Mouse (Mus musculus): ENCODE data around the gene Mrpl27. TPM values are rescaled to one million over a fixed set of nuclear protein-coding genes. Genes with fewer than 3 reads are reported as not detected.

The Mrpl27 gene
- polyA plus RNA-seq, 1 experiment = 114 TPM

GRCm38 (mm10) chr11:94644461-94645219 is 8.9 kb upstream of the Mrpl27 start:
- no peak for TF ChIP-seq GATA1 (IDR thresholded peaks at IDR 0.05; ENCODE audit: low read length)

- no peak for TF ChIP-seq GATA1 (IDR thresholded peaks at IDR 0.05; ENCODE audit: low read length)
Measured at GRCm38 (mm10) chr11:94646457-94646856, 7.1 kb upstream of the Mrpl27 start.

- TF ChIP-seq GATA1 (IDR thresholded peaks at IDR 0.05; ENCODE audit: low read length) = no peak
Measured at GRCm38 (mm10) chr11:94652973-94653372, 594 bp upstream of the Mrpl27 start.

GRCm38 (mm10) chr11:94661344-94661743 is 7.8 kb downstream of the Mrpl27 start:
- TF ChIP-seq GATA1 (IDR thresholded peaks at IDR 0.05; ENCODE audit: low read length) = no peak

- TF ChIP-seq GATA1 (IDR thresholded peaks at IDR 0.05; ENCODE audit: low read length) = no peak
Measured at GRCm38 (mm10) chr11:94665281-94665680, 11.7 kb downstream of the Mrpl27 start.

GRCm38 (mm10) chr11:94674984-94675383 is 21.4 kb downstream of the Mrpl27 start:
- no peak for TF ChIP-seq GATA1 (IDR thresholded peaks at IDR 0.05; ENCODE audit: low read length)

- no peak for TF ChIP-seq GATA1 (IDR thresholded peaks at IDR 0.05; ENCODE audit: low read length)
Measured at GRCm38 (mm10) chr11:94675446-94675845, 21.9 kb downstream of the Mrpl27 start.

GRCm38 (mm10) chr11:94676308-94676707 is 22.7 kb downstream of the Mrpl27 start:
- TF ChIP-seq GATA1 (IDR thresholded peaks at IDR 0.05; ENCODE audit: low read length) = no peak

GRCm38 (mm10) chr11:94676754-94677606 is 23.4 kb downstream of the Mrpl27 start, which contains the start of gene Xylt2:
Xylt2 (minus strand) TSS chr11:94677515.
- no peak for TF ChIP-seq GATA1 (IDR thresholded peaks at IDR 0.05; ENCODE audit: low read length)

- TF ChIP-seq GATA1 (IDR thresholded peaks at IDR 0.05; ENCODE audit: low read length) = no peak
Measured at GRCm38 (mm10) chr11:94677607-94678145, 24.1 kb downstream of the Mrpl27 start.

- no peak for TF ChIP-seq GATA1 (IDR thresholded peaks at IDR 0.05; ENCODE audit: low read length)
Measured at GRCm38 (mm10) chr11:94680639-94681038, 27.1 kb downstream of the Mrpl27 start.

GRCm38 (mm10) chr11:94681640-94682039 is 28.1 kb downstream of the Mrpl27 start:
- no peak for TF ChIP-seq GATA1 (IDR thresholded peaks at IDR 0.05; ENCODE audit: low read length)

GRCm38 (mm10) chr11:94682427-94682826 is 28.9 kb downstream of the Mrpl27 start:
- no peak for TF ChIP-seq GATA1 (IDR thresholded peaks at IDR 0.05; ENCODE audit: low read length)

- TF ChIP-seq GATA1 (IDR thresholded peaks at IDR 0.05; ENCODE audit: low read length) = no peak
Measured at GRCm38 (mm10) chr11:94687178-94687577, 33.6 kb downstream of the Mrpl27 start.

GRCm38 (mm10) chr11:94695508-94695907 is 41.9 kb downstream of the Mrpl27 start:
- TF ChIP-seq GATA1 (IDR thresholded peaks at IDR 0.05; ENCODE audit: low read length) = no peak

GRCm38 (mm10) chr11:94697140-94697539 is 43.6 kb downstream of the Mrpl27 start:
- TF ChIP-seq GATA1 (IDR thresholded peaks at IDR 0.05; ENCODE audit: low read length) = no peak

Data from G1E-ER4 (cell line).